Mouse (Mus musculus) stomach, embryonic 14.5 days (tissue): Measurements from ENCODE around the gene Prrt2. TPM values are rescaled to one million over a fixed set of nuclear protein-coding genes. Genes with fewer than 3 reads are reported as not detected.
A peak's percentile ranks its signal among the peaks of the same experiment; 100 is the strongest.

Experiments used
- ATAC-seq: fragments of 200-750 bp; cut with Nextera tagmentation; 2 replicates; pipeline ENCODE4 v1.8.0; 2017; ENCODE audit warnings: low read depth, moderate TSS enrichment; ENCODE audit not compliant: insufficient number of reproducible peaks, insufficient read depth, low FRiP score
- H3K27ac ChIP-seq: fragments of 300-500 bp; sonication (generic); 2 replicates; pipeline ENCODE4 v1.5.1; 2014; ENCODE audit warnings: mild to moderate bottlenecking, low read length, moderate library complexity, mixed read lengths
- H3K27me3 ChIP-seq: fragments of 300-500 bp; sonication (generic); 2 replicates; pipeline ENCODE4 v1.6.1; 2014; ENCODE audit warnings: low read length, control low read depth, mixed read lengths; ENCODE audit not compliant: control insufficient read depth, insufficient read depth
- H3K36me3 ChIP-seq: fragments of 300-500 bp; sonication (generic); 2 replicates; pipeline ENCODE4 v1.6.1; 2014; ENCODE audit warnings: mild to moderate bottlenecking, control low read depth, low read length, moderate library complexity, mixed read lengths; ENCODE audit not compliant: control insufficient read depth, insufficient read depth
- H3K4me1 ChIP-seq: fragments of 300-500 bp; sonication (generic); 2 replicates; pipeline ENCODE4 v1.6.1; 2014; ENCODE audit warnings: low read length, control low read depth, mixed read lengths; ENCODE audit not compliant: control insufficient read depth, insufficient read depth
- H3K4me2 ChIP-seq: fragments of 300-500 bp; sonication (generic); replicated peaks from 2 replicates; pipeline ENCODE4 v1.6.1; 2014; ENCODE audit warnings: low read depth, low read length, control low read depth
- H3K4me3 ChIP-seq: fragments of 300-500 bp; sonication (generic); 2 replicates; pipeline ENCODE4 v1.5.1; 2014; ENCODE audit warnings: low read depth, low read length, control low read depth
- H3K9ac ChIP-seq: fragments of 300-500 bp; sonication (generic); replicated peaks from 2 replicates; pipeline ENCODE4 v1.6.1; 2014; ENCODE audit warnings: low read depth, mild to moderate bottlenecking, control low read depth, low read length, moderate library complexity, mixed read lengths
- H3K9me3 ChIP-seq: fragments of 300-500 bp; sonication (generic); 2 replicates; pipeline ENCODE4 v1.6.1; 2016; ENCODE audit warnings: low read depth, low read length, control low read depth; ENCODE audit not compliant: control insufficient read depth
- WGBS: fragments of 180-500 bp; shearing (Covaris S2); extraction: QIAGEN DNeasy Blood & Tissue Kit; methylation state at CpG from one replicate; pipeline ENCODE4 v1.1.7; 2014; 5-methylcytosine and 5-hydroxymethylcytosine counted together
- microRNA-seq: library from miRNA; unstranded; fragments of <30 nt; microRNA quantifications from one replicate; pipeline ENCODE4, GENCODE M21; 2016
- polyA plus RNA-seq: library from polyadenylated mRNA; unstranded; fragments of >200 nt; fragmentation: Nextera tagmentation; extraction: Ambion mirVana; gene quantifications from 2 replicates; pipeline ENCODE4 v1.2.1, GENCODE M21; 2014

The Prrt2 gene
- polyA plus RNA-seq, 1 experiment from 2014 or later = 16.0 TPM

DNA sequence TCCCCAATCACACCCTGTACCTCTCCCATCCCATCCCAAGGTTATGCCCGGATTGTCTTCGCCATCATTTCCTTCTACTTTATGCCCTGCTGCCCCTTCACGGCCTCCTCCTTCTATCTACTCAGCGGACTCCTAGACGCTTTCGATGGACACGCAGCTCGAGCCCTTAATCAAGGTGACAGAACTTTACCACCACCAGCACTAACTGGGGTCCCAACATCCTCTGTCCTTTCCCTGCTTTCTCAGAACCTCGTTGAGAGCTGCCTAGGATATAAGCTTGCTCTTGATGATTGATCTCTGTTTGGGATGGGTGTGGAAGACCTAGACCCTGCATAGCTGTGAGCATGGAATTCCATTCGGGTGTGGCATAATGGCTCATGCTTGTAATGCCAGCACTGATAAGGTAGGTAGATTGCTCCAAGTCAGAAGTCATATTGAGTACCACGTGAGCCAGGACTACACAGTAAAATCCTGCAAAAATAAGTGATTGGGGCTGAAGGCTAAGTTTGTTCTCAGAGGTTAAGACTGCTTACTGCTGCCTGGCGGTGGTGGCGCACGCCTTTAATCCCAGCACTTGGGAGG, 44.0 kb downstream of the Prrt2 start:
- peaks cover 4% of the 10 kb centered on the region; the same call in 1 of the 2 replicates for H3K4me1 ChIP-seq
- WGBS = 20% methylated on average over 14 of the region's 14 CpGs
- H3K36me3 ChIP-seq = peaks cover 25% of the 10 kb centered on the region
- no peaks in the 10 kb centered on the region for H3K9me3 ChIP-seq
- ATAC-seq = no peak
- peak overlapping the region; percentile 54 for H3K4me2 ChIP-seq
- peak overlapping the region; percentile 100 for H3K4me3 ChIP-seq
- H3K27ac ChIP-seq = peak overlapping the region; percentile 96; the same call in 1 of the 2 replicates
- H3K27me3 ChIP-seq = no peaks in the 10 kb centered on the region
- H3K9ac ChIP-seq = peak overlapping the region; percentile 98

DNA sequence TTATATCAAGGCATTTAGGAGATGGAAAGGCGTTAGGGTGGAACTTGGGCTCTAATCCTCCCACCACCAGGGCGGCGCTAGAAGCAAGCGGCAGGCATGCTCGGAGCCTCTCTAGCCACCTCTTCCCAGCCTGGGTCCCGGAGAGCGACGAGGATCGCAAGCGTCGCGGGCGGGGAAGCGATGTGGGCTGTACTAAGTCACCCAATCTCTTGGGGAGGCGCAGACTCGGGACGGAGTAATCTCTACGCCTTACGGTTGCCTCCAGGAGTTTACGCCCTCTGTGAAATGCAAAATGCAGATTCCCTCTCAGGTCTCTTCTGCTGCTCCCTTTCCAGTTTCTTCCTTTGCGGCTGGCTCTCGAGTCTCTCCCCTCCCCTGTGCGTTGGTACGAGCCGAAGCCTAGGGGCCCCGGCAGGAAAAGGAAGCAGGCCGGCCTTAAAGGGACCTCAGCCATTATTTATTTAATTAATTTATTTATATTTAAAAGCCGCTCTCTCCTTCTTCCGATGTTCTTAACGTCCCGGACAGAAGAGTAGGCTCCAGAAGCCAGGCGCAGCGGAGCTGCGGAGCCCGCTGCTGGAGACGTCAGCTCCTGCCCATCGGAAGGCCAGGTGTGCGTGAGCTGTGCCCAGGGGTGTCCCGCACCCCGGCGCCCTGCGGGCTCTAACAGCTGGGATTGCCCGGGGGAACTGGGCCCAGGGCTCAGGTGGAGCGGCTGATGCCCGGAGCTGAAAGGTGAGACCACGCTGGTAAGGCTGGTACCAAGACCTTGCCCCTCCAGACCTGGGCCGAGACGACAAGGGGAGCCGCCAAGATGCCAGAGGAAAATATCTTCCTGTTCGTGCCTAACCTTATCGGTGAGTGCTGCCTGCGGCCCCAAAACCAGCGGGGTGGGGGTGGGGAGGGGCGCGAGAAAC, 44.8 kb downstream of the Prrt2 start, which contains the start of gene Cdiptos:
Cdiptos (minus strand) TSS at position 149 of the 917 bp plus-strand sequence.
- peak; percentile 93 for ATAC-seq
- Histone ChIP-seq H3K9ac (peak within 1 kb of the TSS; percentile 98), H3K4me1 (peaks cover 4% of the 10 kb centered on the region; the same call in 1 of the 2 replicates), H3K36me3 (peaks cover 25% of the 10 kb centered on the region), H3K27ac (peak within 1 kb of the TSS; percentile 96), H3K4me3 (peak within 1 kb of the TSS; percentile 100), H3K9me3 (no peaks in the 10 kb centered on the region), H3K4me2 (peak within 1 kb of the TSS; percentile 54), H3K27me3 (no peaks in the 10 kb centered on the region)
- WGBS = under 1% methylated on average over 53 of the region's 55 CpGs

DNA sequence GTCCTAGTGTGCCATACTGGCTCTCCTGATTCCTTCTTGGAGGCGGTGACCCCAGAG, 45.3 kb downstream of the Prrt2 start, which contains the start of gene Cdipt:
Cdipt (plus strand) TSS at position 22 of the 57 bp plus-strand sequence.
- peaks cover 4% of the 10 kb centered on the region; the same call in 1 of the 2 replicates for H3K4me1 ChIP-seq
- WGBS = 0% methylated on average over 1 of the region's 1 CpGs
- H3K9me3 ChIP-seq = no peaks in the 10 kb centered on the region
- no peaks in the 10 kb centered on the region for H3K27me3 ChIP-seq
- no peak for ATAC-seq
- peaks cover 25% of the 10 kb centered on the region for H3K36me3 ChIP-seq
- peak within 1 kb of the TSS; percentile 98 for H3K9ac ChIP-seq
- H3K4me3 ChIP-seq = peak within 1 kb of the TSS; percentile 100
- peak within 1 kb of the TSS; percentile 96 for H3K27ac ChIP-seq
- H3K4me2 ChIP-seq = peak within 1 kb of the TSS; percentile 54

GRCm38 (mm10) chr7:126975493-126975892, 45.5 kb downstream of the Prrt2 start:
- 13% methylated on average over 8 of the region's 8 CpGs for WGBS
- Histone ChIP-seq H3K4me1 (peaks cover 4% of the 10 kb centered on the region; the same call in 1 of the 2 replicates), H3K36me3 (peaks cover 25% of the 10 kb centered on the region), H3K4me3 (peak overlapping the region; percentile 100), H3K27me3 (no peaks in the 10 kb centered on the region), H3K4me2 (peak overlapping the region; percentile 54), H3K27ac (peak overlapping the region; percentile 96; the same call in 1 of the 2 replicates), H3K9ac (0 out of 2 replicates have a peak overlapping the region, but pooled peaks have one; percentile 98), H3K9me3 (no peaks in the 10 kb centered on the region)
- no peak; the same call in 1 of the 2 replicates for ATAC-seq

Small RNA genes within 50 kb of the gene (microRNA-seq; reads per million reads assigned to microRNA genes)
- not detected for gene Gm44343

Other genes starting within 250 kb of the Prrt2 start
- 103 and 116 TPM in 2 replicates for gene Ypel3, start 244.3 kb downstream of the Prrt2 start, polyA plus RNA-seq
- gene Tbx6, start 239.7 kb downstream of the Prrt2 start, polyA plus RNA-seq = 0.56 and 0.95 TPM in 2 replicates
- gene Ppp4c, start 228.7 kb downstream of the Prrt2 start, polyA plus RNA-seq = 239 and 258 TPM in 2 replicates
- gene Fam57b, start 223.5 kb downstream of the Prrt2 start, polyA plus RNA-seq = 1.1 and 1.8 TPM in 2 replicates
- gene 4930451I11Rik, start 189.6 kb downstream of the Prrt2 start, polyA plus RNA-seq = not detected in 2 replicates
- 0.75 and 2.0 TPM in 2 replicates for gene Doc2a, start 173.8 kb downstream of the Prrt2 start, polyA plus RNA-seq
- gene Hirip3, start 159.2 kb downstream of the Prrt2 start, polyA plus RNA-seq = 20.2 and 21.2 TPM in 2 replicates
- 78.2 and 80.3 TPM in 2 replicates for gene Ino80e, start 158.8 kb downstream of the Prrt2 start, polyA plus RNA-seq
- 28.0 and 30.2 TPM in 2 replicates for gene Taok2, start 136.5 kb downstream of the Prrt2 start, polyA plus RNA-seq
- 29.5 and 33.4 TPM in 2 replicates for gene Tmem219, start 98.3 kb downstream of the Prrt2 start, polyA plus RNA-seq
- 14.7 and 16.1 TPM in 2 replicates for gene Kctd13, start 92.3 kb downstream of the Prrt2 start, polyA plus RNA-seq
- 0.35 and 0.36 TPM in 2 replicates for gene Asphd1, start 71.6 kb downstream of the Prrt2 start, polyA plus RNA-seq
- 2.9 and 3.6 TPM in 2 replicates for gene Sez6l2, start 70.6 kb downstream of the Prrt2 start, polyA plus RNA-seq
- 96.8 and 106 TPM in 2 replicates for gene Cdipt, start 45.3 kb downstream of the Prrt2 start, polyA plus RNA-seq
- 1.6 and 2.8 TPM in 2 replicates for gene Cdiptos, start 45.1 kb downstream of the Prrt2 start, polyA plus RNA-seq
- gene Mvp, start 6.6 kb downstream of the Prrt2 start, polyA plus RNA-seq = 11.4 and 12.4 TPM in 2 replicates
- not detected in 2 replicates for gene Pagr1b, start 4.7 kb downstream of the Prrt2 start, polyA plus RNA-seq
- 13.9 and 55.8 TPM in 2 replicates for gene Pagr1a, start 3.9 kb downstream of the Prrt2 start, polyA plus RNA-seq
- 32.8 and 68.9 TPM in 2 replicates for gene Gm42742, start 114 bp downstream of the Prrt2 start, polyA plus RNA-seq
- gene Maz, start 5.8 kb upstream of the Prrt2 start, polyA plus RNA-seq = 50.3 and 54.5 TPM in 2 replicates
- gene Kif22, start 21.3 kb upstream of the Prrt2 start, polyA plus RNA-seq = 116 and 117 TPM in 2 replicates
- gene Zg16, start 66.1 kb upstream of the Prrt2 start, polyA plus RNA-seq = not detected in 2 replicates
- gene AI467606, start 70.1 kb upstream of the Prrt2 start, polyA plus RNA-seq = 5.3 and 7.2 TPM in 2 replicates
- 1.4 and 2.2 TPM in 2 replicates for gene Qprt, start 101.0 kb upstream of the Prrt2 start, polyA plus RNA-seq
- gene Spn, start 116.6 kb upstream of the Prrt2 start, polyA plus RNA-seq = 0.31 and 0.33 TPM in 2 replicates
- 44.6 and 49.5 TPM in 2 replicates for gene Cd2bp2, start 174.8 kb upstream of the Prrt2 start, polyA plus RNA-seq
- 15.1 and 18.7 TPM in 2 replicates for gene Tbc1d10b, start 187.3 kb upstream of the Prrt2 start, polyA plus RNA-seq
- 9.7 TPM in 2 replicates for gene Mylpf, start 187.7 kb upstream of the Prrt2 start, polyA plus RNA-seq
- gene Zfp553, start 211.8 kb upstream of the Prrt2 start, polyA plus RNA-seq = 22.9 and 24.4 TPM in 2 replicates
- 14.9 and 16.5 TPM in 2 replicates for gene Sept1, start 211.9 kb upstream of the Prrt2 start, polyA plus RNA-seq
- gene Zfp771, start 223.1 kb upstream of the Prrt2 start, polyA plus RNA-seq = 54.9 and 55.2 TPM in 2 replicates
- gene Dctpp1, start 239.5 kb upstream of the Prrt2 start, polyA plus RNA-seq = 175 and 202 TPM in 2 replicates